Mouse (Mus musculus) skeletal muscle tissue, adult 2 months (tissue): Measurements from ENCODE around the gene Agpat3.

ENCODE experiments used
- DNase-seq: peaks from one replicate; pipeline ENCODE4 v3.0.0-alpha.2; 2012; ENCODE audit warnings: low read depth, low spot score

Agpat3 gene

DNA sequence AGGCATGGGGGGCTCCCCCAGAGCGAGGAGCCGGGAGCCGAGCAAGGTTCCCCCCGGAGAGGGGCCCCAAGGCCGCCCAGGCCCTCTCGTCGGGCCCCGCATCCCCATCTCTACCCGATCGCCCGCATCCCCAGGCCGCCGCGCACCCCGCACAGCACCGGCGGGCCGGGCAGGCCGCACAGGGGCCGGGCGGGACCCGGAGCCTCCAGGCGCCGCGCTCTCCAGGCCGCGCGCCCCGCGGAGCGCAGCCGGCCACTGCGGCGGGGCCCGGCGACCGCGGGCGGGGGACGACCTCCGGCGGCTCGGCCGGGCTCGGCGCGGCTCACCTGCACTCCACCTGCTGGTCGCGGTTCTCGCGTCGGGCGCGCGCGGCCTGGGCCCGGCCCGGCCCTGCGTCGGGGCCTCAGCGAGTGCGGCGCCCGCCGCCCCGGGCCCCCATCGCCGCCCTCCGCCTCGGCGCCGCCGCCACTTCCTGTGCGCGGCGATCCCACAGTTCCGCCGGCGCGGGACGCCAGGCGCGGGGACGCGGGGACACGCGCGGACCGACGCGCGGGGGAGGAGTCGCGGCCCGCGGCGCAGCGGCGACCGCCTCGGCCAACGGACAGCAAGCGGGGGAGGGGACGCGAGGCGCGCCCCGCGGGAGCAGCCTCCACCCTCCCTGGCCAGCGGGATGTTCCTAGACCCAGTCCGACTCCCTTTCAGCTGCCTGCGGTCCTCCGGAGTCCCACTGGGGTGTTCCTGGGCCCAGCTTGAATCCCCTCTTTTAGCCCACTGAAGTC, at the start of gene Agpat3:
TSS of gene Agpat3 (minus strand) at position 603 of the 779 bp plus-strand sequence.
- peak; percentile 42 for DNase-seq

- no peak for DNase-seq
Measured at GRCm38 (mm10) chr10:78401127-78401526, 48.8 kb upstream of the Agpat3 start.

- DNase-seq: no peak
Measured at GRCm38 (mm10) chr10:78399090-78399657, 46.9 kb upstream of the Agpat3 start.

- no peak for DNase-seq
Measured at GRCm38 (mm10) chr10:78396625-78396885, 44.3 kb upstream of the Agpat3 start.

- DNase-seq: peak; percentile 78
Measured at GRCm38 (mm10) chr10:78395819-78396624, 43.7 kb upstream of the Agpat3 start.

- DNase-seq: no peak
Measured at GRCm38 (mm10) chr10:78395377-78395776, 43.1 kb upstream of the Agpat3 start.

- DNase-seq: peak; percentile 64
Measured at GRCm38 (mm10) chr10:78392072-78392471, 39.8 kb upstream of the Agpat3 start.

DNA sequence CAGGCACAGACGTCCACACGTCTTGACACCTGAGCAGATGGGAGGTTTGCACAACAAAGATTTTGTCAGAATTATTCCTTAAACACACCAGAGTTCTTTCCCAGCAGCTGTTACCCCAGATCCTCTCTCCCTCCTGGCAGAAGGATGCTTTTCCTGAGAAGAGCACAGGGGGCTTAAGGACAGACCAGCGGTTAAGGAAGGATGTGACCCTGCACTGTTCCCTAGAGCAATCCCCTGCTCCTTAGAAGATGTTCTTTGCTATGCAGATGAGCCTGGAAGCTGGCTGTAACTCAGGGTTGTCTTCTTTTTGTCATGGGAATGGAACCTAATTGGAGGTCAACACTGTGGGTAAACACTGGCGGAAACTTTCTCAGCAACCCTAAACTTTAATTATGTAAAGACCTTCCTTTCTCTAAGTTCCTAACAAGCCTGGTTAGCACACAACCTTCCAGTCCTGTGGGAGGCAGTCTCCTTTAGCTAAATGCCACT, 38.7 kb upstream of the Agpat3 start:
- DNase-seq: no peak

- DNase-seq: no peak
Measured at GRCm38 (mm10) chr10:78388216-78388980, 36.1 kb upstream of the Agpat3 start.

GRCm38 (mm10) chr10:78385520-78385919, 33.2 kb upstream of the Agpat3 start:
- DNase-seq: no peak

DNA sequence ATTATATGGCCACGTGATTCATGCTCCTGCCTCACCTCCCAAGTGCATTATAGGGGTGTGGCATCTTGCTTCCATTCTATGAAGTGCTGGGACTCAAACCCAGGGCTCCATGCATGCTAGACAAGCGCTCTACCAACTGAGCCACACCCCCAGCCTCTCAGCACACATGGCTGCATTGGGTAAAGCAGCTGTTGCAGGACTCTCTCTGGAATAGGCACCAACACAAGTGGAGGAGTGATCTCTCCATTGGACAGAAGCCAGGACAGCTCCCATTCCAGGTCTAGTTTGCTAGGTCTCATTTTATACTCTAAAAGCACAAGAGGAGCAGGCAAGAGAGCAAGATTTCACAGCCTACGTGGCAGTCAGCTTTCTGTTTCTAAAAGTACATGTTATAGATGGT, 31.3 kb upstream of the Agpat3 start:
- DNase-seq: no peak

DNA sequence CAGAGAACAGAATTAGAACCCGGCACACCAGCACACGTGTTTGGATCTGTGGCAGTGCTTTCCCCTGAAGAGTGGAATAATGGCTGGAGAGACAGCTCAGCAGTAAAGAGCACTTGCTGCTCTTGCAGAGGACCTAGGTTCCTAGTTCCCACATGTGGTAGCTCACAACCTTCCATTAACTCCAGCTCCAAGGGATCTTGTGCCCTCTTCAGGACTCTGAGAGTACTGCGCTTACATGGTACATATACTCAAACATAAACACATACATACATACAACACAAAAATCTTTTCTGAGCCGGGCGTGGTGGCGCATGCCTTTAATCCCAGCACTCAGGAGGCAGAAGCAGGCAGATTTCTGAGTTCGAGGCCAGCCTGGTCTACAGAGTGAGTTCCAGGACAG, 26.2 kb upstream of the Agpat3 start:
- no peak for DNase-seq

DNA sequence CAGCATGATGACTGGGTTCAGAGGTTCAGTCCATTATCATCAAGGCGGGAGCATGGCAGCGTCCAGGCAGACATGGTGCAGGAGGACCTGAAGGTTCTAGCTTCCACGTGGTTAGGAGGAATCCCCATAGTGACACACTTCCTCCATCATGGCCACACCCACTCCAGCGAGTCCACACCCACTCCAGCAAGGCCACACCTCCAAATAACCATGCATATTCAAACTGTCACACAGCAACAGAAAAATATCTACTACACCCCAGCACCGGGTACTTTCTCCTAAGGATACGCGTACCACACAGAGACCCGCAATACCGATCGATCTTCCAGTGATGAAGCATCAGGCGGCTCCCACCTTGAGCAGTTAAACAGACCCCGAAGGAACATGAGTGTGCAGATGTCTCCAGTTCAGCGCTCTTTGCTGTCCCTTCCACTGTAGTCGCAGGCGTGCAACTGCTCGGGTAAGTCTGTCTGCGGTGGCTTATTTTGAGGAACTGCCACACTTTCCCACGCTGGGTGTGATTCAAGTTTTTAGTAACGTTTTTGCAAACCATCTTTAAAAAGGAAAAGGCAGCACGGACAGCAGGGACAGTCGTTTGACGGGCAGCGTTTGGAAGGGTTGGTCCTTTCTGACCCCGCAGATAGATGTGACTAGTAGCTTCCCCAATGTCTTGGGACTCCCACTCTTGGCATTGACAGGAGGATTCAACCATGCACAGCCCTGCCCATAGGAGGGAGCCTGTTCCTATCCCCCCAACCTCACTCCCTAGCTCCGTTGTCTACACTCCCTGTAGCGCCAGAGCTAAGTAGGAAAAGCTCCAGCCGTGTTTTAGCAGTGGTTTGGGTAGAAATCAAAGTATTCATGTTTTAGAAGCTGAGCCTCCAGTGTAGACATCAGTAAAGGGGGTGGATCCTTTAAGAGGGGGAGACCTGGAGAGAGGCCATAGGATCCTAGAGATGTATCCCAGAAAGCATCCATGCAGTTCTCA, 20.7 kb upstream of the Agpat3 start:
- DNase-seq: no peak

DNA sequence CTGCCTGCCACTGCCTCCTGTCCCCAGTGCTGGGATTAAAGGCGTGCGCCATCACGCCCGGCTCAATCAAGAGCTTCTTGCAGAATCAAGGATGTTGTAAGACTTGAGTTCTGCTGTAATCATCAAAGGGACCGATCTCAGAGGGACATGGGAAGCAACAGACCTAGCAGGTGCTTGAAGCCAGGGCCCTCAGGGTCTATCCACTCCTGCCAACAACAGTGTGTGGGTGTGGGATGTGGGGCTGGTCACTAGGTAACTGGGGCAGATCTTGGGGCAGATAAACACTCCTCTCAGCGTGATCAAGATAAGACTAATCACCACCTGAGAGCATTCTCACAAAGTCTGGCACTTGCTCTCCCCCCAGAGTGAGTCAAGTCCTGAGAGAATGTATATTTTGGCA, 19.5 kb upstream of the Agpat3 start:
- DNase-seq: no peak

GRCm38 (mm10) chr10:78367586-78367985, 15.3 kb upstream of the Agpat3 start:
- DNase-seq: no peak

GRCm38 (mm10) chr10:78366851-78367312, 14.6 kb upstream of the Agpat3 start:
- DNase-seq: no peak

DNA sequence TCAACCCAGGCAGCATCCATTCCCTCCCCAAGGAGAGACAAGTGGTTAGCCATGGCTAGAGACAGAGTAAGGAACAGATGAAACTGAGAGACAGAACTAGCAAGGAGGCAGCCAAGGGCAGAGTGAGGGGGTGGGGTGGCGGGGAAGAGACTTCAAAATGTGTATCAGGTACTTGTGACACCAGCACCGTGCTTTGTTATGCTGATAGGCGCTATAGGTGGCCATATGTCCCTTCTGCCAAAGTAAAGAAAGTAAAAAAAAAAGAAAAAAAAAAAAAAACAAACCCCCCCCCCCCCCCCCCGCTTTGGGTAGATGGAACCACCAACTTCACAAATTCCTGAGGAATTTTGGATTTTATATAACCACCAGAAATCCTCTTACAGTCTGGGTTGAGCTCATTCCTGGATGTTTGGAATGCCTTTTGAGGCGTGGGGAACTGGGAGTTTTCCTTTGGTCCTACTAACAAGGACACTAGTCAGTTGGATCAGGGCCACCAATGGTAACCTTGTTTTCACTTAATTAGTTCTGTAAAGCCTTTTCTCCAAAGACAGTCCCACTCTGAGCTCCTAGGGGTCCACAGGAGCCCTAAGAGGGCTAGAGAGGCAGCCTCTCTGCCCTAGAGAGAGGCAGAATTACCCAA, 14.0 kb upstream of the Agpat3 start:
- DNase-seq: no peak

- DNase-seq: no peak
Measured at GRCm38 (mm10) chr10:78365555-78365954, 13.3 kb upstream of the Agpat3 start.

GRCm38 (mm10) chr10:78364106-78364505, 11.8 kb upstream of the Agpat3 start:
- DNase-seq: peak; percentile 25

DNA sequence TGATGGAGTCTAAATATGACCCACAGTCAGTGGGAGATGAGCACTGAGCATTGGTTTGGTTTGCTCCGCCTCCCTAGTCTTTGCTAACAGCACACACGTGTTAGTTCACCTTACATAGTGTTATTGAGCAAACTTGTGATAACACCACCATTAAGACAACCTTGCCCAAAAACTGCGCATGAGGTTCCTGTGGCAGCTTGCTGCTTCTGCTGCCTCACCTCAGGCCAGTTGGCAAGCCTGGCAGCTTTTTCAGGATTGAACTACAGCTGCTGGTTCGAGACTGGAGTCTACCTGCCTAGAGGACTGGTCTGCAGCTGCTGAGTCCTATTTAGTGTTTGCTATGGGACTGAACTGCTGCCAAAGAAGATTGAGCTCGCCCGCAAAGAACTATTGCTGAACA, 11.1 kb upstream of the Agpat3 start:
- DNase-seq: no peak
